Mouse (Mus musculus) CD4-positive helper T cell, adult 2 months (primary cell): ENCODE results near the gene Tert.

Experiments
- DNase-seq: peaks from one replicate; pipeline ENCODE4 v3.0.0-alpha.2; 2012; ENCODE audit warnings: low read depth, missing footprints, low spot score

Gene Tert

GRCm38 (mm10) chr13:73675161-73675560 is 48.5 kb downstream of the Tert start:
- DNase-seq = no peak

GRCm38 (mm10) chr13:73677853-73678252 is 51.1 kb downstream of the Tert start, which contains the start of gene Slc6a18:
Slc6a18 (minus strand) TSS chr13:73678023.
- no peak for DNase-seq

- no peak for DNase-seq
Measured at GRCm38 (mm10) chr13:73679311-73679710, 52.6 kb downstream of the Tert start.

GRCm38 (mm10) chr13:73680394-73680793 is 53.7 kb downstream of the Tert start:
- DNase-seq = no peak

- no peak for DNase-seq
Measured at GRCm38 (mm10) chr13:73682226-73682625, 55.5 kb downstream of the Tert start.

- no peak for DNase-seq
Measured at GRCm38 (mm10) chr13:73683682-73684081, 57.0 kb downstream of the Tert start.

- no peak for DNase-seq
Measured at GRCm38 (mm10) chr13:73684412-73684811, 57.7 kb downstream of the Tert start.

- peak; percentile 55 for DNase-seq
Measured at GRCm38 (mm10) chr13:73685502-73685901, 58.8 kb downstream of the Tert start.

- DNase-seq = no peak
Measured at GRCm38 (mm10) chr13:73687601-73688000, 60.9 kb downstream of the Tert start.

- DNase-seq = no peak
Measured at GRCm38 (mm10) chr13:73688934-73689333, 62.2 kb downstream of the Tert start.

GRCm38 (mm10) chr13:73692249-73692868 is 65.6 kb downstream of the Tert start:
- DNase-seq = peak; percentile 69

- DNase-seq = no peak
Measured at GRCm38 (mm10) chr13:73693333-73693732, 66.6 kb downstream of the Tert start.

- DNase-seq = no peak
Measured at GRCm38 (mm10) chr13:73694972-73695371, 68.3 kb downstream of the Tert start.

GRCm38 (mm10) chr13:73696529-73696928 is 69.8 kb downstream of the Tert start:
- DNase-seq = no peak
